Mouse (Mus musculus) liver, embryonic 16.5 days (tissue): ENCODE results near the gene Bysl. TPM values are rescaled to one million over a fixed set of nuclear protein-coding genes. Genes with fewer than 3 reads are reported as not detected.

Experiments used
- ATAC-seq: fragments of 200-750 bp; cut with Nextera tagmentation; 2 replicates; pipeline ENCODE4 v1.8.0; 2017; ENCODE audit warnings: low read depth, mild to moderate bottlenecking, moderate number of reproducible peaks, moderate library complexity
- H3K27ac ChIP-seq: fragments of 300-500 bp; sonication (generic); 2 replicates; pipeline ENCODE4 v1.5.1; 2014; ENCODE audit warnings: mild to moderate bottlenecking, low read length
- H3K27me3 ChIP-seq: fragments of 300-500 bp; sonication (generic); 2 replicates; pipeline ENCODE4 v1.6.1; 2014; ENCODE audit warnings: low read depth, low read length, mixed read lengths; ENCODE audit not compliant: control insufficient read depth, insufficient read depth
- H3K36me3 ChIP-seq: fragments of 300-500 bp; sonication (generic); 2 replicates; pipeline ENCODE4 v1.6.1; 2014; ENCODE audit warnings: mild to moderate bottlenecking; ENCODE audit not compliant: control insufficient read depth, insufficient read depth
- H3K4me1 ChIP-seq: fragments of 300-500 bp; sonication (generic); 2 replicates; pipeline ENCODE4 v1.6.1; 2014; ENCODE audit warnings: low read depth, low read length, mixed read lengths; ENCODE audit not compliant: control insufficient read depth
- H3K4me2 ChIP-seq: fragments of 300-500 bp; sonication (generic); 2 replicates; pipeline ENCODE4 v1.6.1; 2014; ENCODE audit warnings: low read depth, low read length, mixed read lengths
- H3K4me3 ChIP-seq: fragments of 300-500 bp; sonication (generic); 2 replicates; pipeline ENCODE4 v1.5.1; 2014; ENCODE audit warnings: low read depth, mild to moderate bottlenecking, low read length
- H3K9ac ChIP-seq: fragments of 300-500 bp; sonication (generic); 2 replicates; pipeline ENCODE4 v1.6.1; 2014; ENCODE audit warnings: low read depth, low read length
- H3K9me3 ChIP-seq: fragments of 300-500 bp; sonication (generic); replicated peaks from 2 replicates; pipeline ENCODE4 v1.6.1; 2016; ENCODE audit warnings: low read length; ENCODE audit not compliant: control insufficient read depth
- WGBS: fragments of 180-500 bp; shearing (Covaris S2); extraction: QIAGEN DNeasy Blood & Tissue Kit; methylation state at CpG from one replicate; pipeline ENCODE4 v1.1.7; 2014; ENCODE audit not compliant: insufficient replicate concordance; 5-methylcytosine and 5-hydroxymethylcytosine counted together
- polyA plus RNA-seq: library from polyadenylated mRNA; unstranded; fragments of >200 nt; fragmentation: Nextera tagmentation; extraction: Ambion mirVana; gene quantifications from 2 replicates; pipeline ENCODE4 v1.2.1, GENCODE M21; 2015

Gene Bysl
- polyA plus RNA-seq, 1 experiment from 2014 or later: 12.5 TPM

GRCm38 (mm10) chr17:47597261-47597660, 14.0 kb downstream of the Bysl start:
- peaks cover 50% of the 10 kb centered on the region for H3K36me3 ChIP-seq
- no peaks in the 10 kb centered on the region for H3K27me3 ChIP-seq
- no peaks in the 10 kb centered on the region for H3K9me3 ChIP-seq
- peaks cover 59% of the 10 kb centered on the region for H3K4me1 ChIP-seq
- 57% methylated on average over 13 of the region's 13 CpGs for WGBS
- peak overlapping the region; percentile 69 for H3K4me3 ChIP-seq
- peak overlapping the region; percentile 78 for H3K9ac ChIP-seq
- ATAC-seq: no peak
- peak overlapping the region; percentile 72 for H3K4me2 ChIP-seq
- peak overlapping the region; percentile 95 for H3K27ac ChIP-seq

- H3K27me3 ChIP-seq: no peaks in the 10 kb centered on the region
- peaks cover 45% of the 10 kb centered on the region for H3K36me3 ChIP-seq
- peak overlapping the region; percentile 95 for H3K27ac ChIP-seq
- H3K4me1 ChIP-seq: peaks cover 63% of the 10 kb centered on the region
- peak overlapping the region; percentile 72 for H3K4me2 ChIP-seq
- peak overlapping the region; percentile 78 for H3K9ac ChIP-seq
- 36% methylated on average over 5 of the region's 5 CpGs for WGBS
- ATAC-seq: no peak
- H3K4me3 ChIP-seq: peak overlapping the region; percentile 69
- no peaks in the 10 kb centered on the region for H3K9me3 ChIP-seq
Measured at GRCm38 (mm10) chr17:47596839-47597164, 14.5 kb downstream of the Bysl start.

GRCm38 (mm10) chr17:47596162-47596838, 15.0 kb downstream of the Bysl start:
- H3K4me1 ChIP-seq: peaks cover 68% of the 10 kb centered on the region
- 26% methylated on average over 6 of the region's 6 CpGs for WGBS
- H3K4me3 ChIP-seq: peak overlapping the region; percentile 69
- no peaks in the 10 kb centered on the region for H3K27me3 ChIP-seq
- ATAC-seq: no peak
- H3K4me2 ChIP-seq: peak overlapping the region; percentile 72
- peak overlapping the region; percentile 78 for H3K9ac ChIP-seq
- peaks cover 40% of the 10 kb centered on the region for H3K36me3 ChIP-seq
- no peaks in the 10 kb centered on the region for H3K9me3 ChIP-seq
- peak overlapping the region; percentile 95 for H3K27ac ChIP-seq

GRCm38 (mm10) chr17:47595248-47596161, 15.8 kb downstream of the Bysl start:
- Histone ChIP-seq H3K36me3 (peaks cover 37% of the 10 kb centered on the region), H3K9ac (peak overlapping the region; percentile 78), H3K27me3 (no peaks in the 10 kb centered on the region), H3K4me2 (peak overlapping the region; percentile 72), H3K27ac (peak overlapping the region; percentile 95), H3K4me3 (peak overlapping the region; percentile 69), H3K4me1 (peaks cover 72% of the 10 kb centered on the region), H3K9me3 (no peaks in the 10 kb centered on the region)
- WGBS: 3% methylated on average over 21 of the region's 21 CpGs
- peak; percentile 72 for ATAC-seq

GRCm38 (mm10) chr17:47594969-47595247, 16.4 kb downstream of the Bysl start:
- Histone ChIP-seq H3K4me1 (peaks cover 66% of the 10 kb centered on the region), H3K9me3 (no peaks in the 10 kb centered on the region), H3K27me3 (no peaks in the 10 kb centered on the region), H3K27ac (peak overlapping the region; percentile 95), H3K36me3 (peaks cover 31% of the 10 kb centered on the region), H3K4me2 (peak overlapping the region; percentile 72), H3K9ac (peak overlapping the region; percentile 78), H3K4me3 (peak overlapping the region; percentile 69)
- 3% methylated on average over 6 of the region's 9 CpGs for WGBS
- no peak for ATAC-seq

- ATAC-seq: peak; percentile 9
- 0% methylated on average over 43 of the region's 43 CpGs for WGBS
- peak overlapping the region; percentile 69 for H3K4me3 ChIP-seq
- peaks cover 26% of the 10 kb centered on the region for H3K36me3 ChIP-seq
- no peaks in the 10 kb centered on the region for H3K27me3 ChIP-seq
- H3K4me1 ChIP-seq: peaks cover 61% of the 10 kb centered on the region
- H3K4me2 ChIP-seq: peak overlapping the region; percentile 72
- H3K9ac ChIP-seq: peak overlapping the region; percentile 78
- peak overlapping the region; percentile 95 for H3K27ac ChIP-seq
- H3K9me3 ChIP-seq: no peaks in the 10 kb centered on the region
Measured at GRCm38 (mm10) chr17:47594183-47594968, 16.9 kb downstream of the Bysl start.

GRCm38 (mm10) chr17:47593854-47594182, 17.5 kb downstream of the Bysl start:
- Histone ChIP-seq H3K9me3 (no peaks in the 10 kb centered on the region), H3K36me3 (peaks cover 20% of the 10 kb centered on the region), H3K4me3 (peak overlapping the region; percentile 69), H3K27ac (peak overlapping the region; percentile 95), H3K4me2 (peak overlapping the region; percentile 72), H3K4me1 (peaks cover 55% of the 10 kb centered on the region), H3K9ac (peak overlapping the region; percentile 78), H3K27me3 (no peaks in the 10 kb centered on the region)
- ATAC-seq: no peak
- WGBS: under 1% methylated on average over 13 of the region's 13 CpGs

- Histone ChIP-seq H3K9ac (peak overlapping the region; percentile 78), H3K27ac (peak overlapping the region; percentile 95), H3K4me1 (peaks cover 51% of the 10 kb centered on the region), H3K9me3 (no peaks in the 10 kb centered on the region), H3K4me2 (peak overlapping the region; percentile 72), H3K4me3 (peak overlapping the region; percentile 69), H3K36me3 (peaks cover 16% of the 10 kb centered on the region; the same call in 1 of the 2 replicates), H3K27me3 (no peaks in the 10 kb centered on the region)
- peak; percentile 77 for ATAC-seq
- WGBS: under 1% methylated on average over 62 of the region's 63 CpGs
Measured at GRCm38 (mm10) chr17:47593215-47593853, 18.0 kb downstream of the Bysl start.
